Mouse (Mus musculus) testis, adult 2 months (tissue): ENCODE measurements around the gene Actn2.

Source experiments
- CTCF ChIP-seq: fragments of 200-500 bp; IDR thresholded peaks from 2 replicates; pipeline ENCODE4 v1.5.1; 2012; ENCODE audit warnings: low read depth, mild to moderate bottlenecking, inconsistent platforms, low read length, moderate library complexity; ENCODE audit not compliant: control insufficient read depth, insufficient read depth, insufficient replicate concordance
- POLR2A ChIP-seq: fragments of 200-500 bp; IDR thresholded peaks from 2 replicates; pipeline ENCODE4 v1.6.1; 2012; ENCODE audit warnings: low read depth, mild to moderate bottlenecking, inconsistent platforms, low read length, moderate library complexity; ENCODE audit not compliant: control insufficient read depth

- TF ChIP-seq POLR2A (no peak), CTCF (no peak)
These were observed 44.2 kb upstream of the Actn2 start for GRCm38 (mm10) chr13:12384796-12385195.
